In the genomic region with DNA sequence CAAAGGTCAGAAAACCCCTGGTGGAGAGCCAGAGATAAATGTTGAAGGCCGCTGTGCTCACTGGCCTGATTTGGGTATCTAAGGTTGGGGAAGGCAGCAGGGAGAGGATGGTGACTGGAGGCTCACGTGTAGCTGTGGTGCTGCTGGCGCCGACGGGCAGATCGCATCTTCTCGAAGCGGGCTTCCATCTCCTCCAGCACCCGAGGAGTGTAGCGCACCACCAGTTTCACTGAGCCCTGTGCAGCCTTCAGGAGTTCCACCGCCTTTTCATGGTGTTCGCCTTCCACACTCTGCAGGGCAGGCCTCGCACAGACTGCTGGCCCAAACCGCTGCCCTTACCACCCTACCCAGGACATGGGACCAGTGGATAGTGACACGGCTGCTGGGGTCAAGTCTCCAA, we compare ENCODE assay signal across 9 mouse cellular contexts. TPM values are rescaled to one million over a fixed set of nuclear protein-coding genes. Genes with fewer than 3 reads are reported as not detected.
DNase-seq lines count a peak whose midpoint lies in the region; ATAC-seq and TF ChIP-seq lines count a peak whose summit lies in the region.
"Had no signal": no experiment of that assay in that cellular context is flagged by ENCODE, and none has a peak within 500 bp of the region (broad histone marks: within the 10 kb centered on the region; RNA-seq: fewer than 3 reads in every experiment).

No protein-coding gene starts in this region.

- peaks cover 32% of the 10 kb centered on the region for H3K4me1 ChIP-seq in lung, embryonic 15.5 days
- H3K4me1 ChIP-seq in lung, postnatal 0 days (ENCODE audit: insufficient read depth, low read depth, low read length) = peaks cover 19% of the 10 kb centered on the region; the same call in 1 of the 2 replicates
- H3K4me1 ChIP-seq in forebrain, embryonic 11.5 days (replicated peaks; ENCODE audit: control insufficient read depth, insufficient read depth, low read length) = peaks cover 15% of the 10 kb centered on the region
- H3K4me1 ChIP-seq in limb, embryonic 13.5 days = peaks cover 37% of the 10 kb centered on the region
- H3K4me1 ChIP-seq in stomach, embryonic 14.5 days (ENCODE audit: control insufficient read depth, insufficient read depth, low read length) = peaks cover 12% of the 10 kb centered on the region; the same call in 1 of the 2 replicates

- no peak overlapping the region for H3K9ac ChIP-seq in lung, embryonic 15.5 days
- H3K9ac ChIP-seq in lung, postnatal 0 days (replicated peaks; ENCODE audit: low read depth) = no peak overlapping the region
- H3K9ac ChIP-seq in forebrain, embryonic 11.5 days (ENCODE audit: low read length) = no peak overlapping the region
- H3K9ac ChIP-seq in limb, embryonic 13.5 days = no peak overlapping the region; the same call in 1 of the 2 replicates
- H3K9ac ChIP-seq in stomach, embryonic 14.5 days (replicated peaks; ENCODE audit: low read depth, low read length) = no peak overlapping the region

- H3K27me3 ChIP-seq in lung, embryonic 15.5 days = peaks cover 57% of the 10 kb centered on the region
- H3K27me3 ChIP-seq in lung, postnatal 0 days (replicated peaks; ENCODE audit: insufficient read depth, low read length) = peaks cover 17% of the 10 kb centered on the region
- H3K27me3 ChIP-seq in forebrain, embryonic 11.5 days (ENCODE audit: control insufficient read depth, insufficient read depth, low read length) = peaks cover 20% of the 10 kb centered on the region
- peaks cover 55% of the 10 kb centered on the region for H3K27me3 ChIP-seq in limb, embryonic 13.5 days
- H3K27me3 ChIP-seq in stomach, embryonic 14.5 days (ENCODE audit: control insufficient read depth, insufficient read depth, low read length) = peaks cover 22% of the 10 kb centered on the region

- no peak for TF ChIP-seq EP300 in lung, postnatal 0 days (IDR thresholded peaks at IDR 0.05)

- peak overlapping the region; percentile 100 for H3K4me2 ChIP-seq in lung, embryonic 15.5 days
- H3K4me2 ChIP-seq in lung, postnatal 0 days (replicated peaks; ENCODE audit: low read depth, low read length) = no peak overlapping the region
- H3K4me2 ChIP-seq in forebrain, embryonic 11.5 days (ENCODE audit: low read depth, low read length, severe bottlenecking) = peak overlapping the region; percentile 60
- H3K4me2 ChIP-seq in limb, embryonic 13.5 days (replicated peaks) = peak overlapping the region; percentile 97
- H3K4me2 ChIP-seq in stomach, embryonic 14.5 days (replicated peaks; ENCODE audit: low read depth, low read length) = peak overlapping the region; percentile 87

- peaks cover 8% of the 10 kb centered on the region for H3K36me3 ChIP-seq in lung, embryonic 15.5 days
- no peaks in the 10 kb centered on the region for H3K36me3 ChIP-seq in lung, postnatal 0 days (ENCODE audit: insufficient read depth, low read length)
- no peaks in the 10 kb centered on the region for H3K36me3 ChIP-seq in forebrain, embryonic 11.5 days (ENCODE audit: control insufficient read depth, insufficient read depth, low read length)
- H3K36me3 ChIP-seq in limb, embryonic 13.5 days = peaks cover 13% of the 10 kb centered on the region
- peaks cover 3% of the 10 kb centered on the region; the same call in 1 of the 2 replicates for H3K36me3 ChIP-seq in stomach, embryonic 14.5 days (ENCODE audit: control insufficient read depth, insufficient read depth, low read length)

- DNase-seq in lung, postnatal 0 days (ENCODE audit: low spot score) = no peak
- DNase-seq in forebrain, embryonic 11.5 days (ENCODE audit: low spot score) = no peak
- DNase-seq in spleen, adult 12 weeks (ENCODE audit: low spot score) = no peak
- DNase-seq in lung, postnatal 36 days = no peak
- no peak for DNase-seq in embryo, embryonic 11 days
- DNase-seq: heart, adult 18-20 months had no signal

- no peak overlapping the region for H3K4me3 ChIP-seq in lung, embryonic 15.5 days
- H3K4me3 ChIP-seq in lung, postnatal 0 days (ENCODE audit: low read depth, low read length) = no peak overlapping the region
- H3K4me3 ChIP-seq in forebrain, embryonic 11.5 days (ENCODE audit: low read depth, low read length) = peak overlapping the region; percentile 67
- peak overlapping the region; percentile 68; the same call in 1 of the 2 replicates for H3K4me3 ChIP-seq in limb, embryonic 13.5 days
- H3K4me3 ChIP-seq in stomach, embryonic 14.5 days (ENCODE audit: low read depth, low read length) = no peak overlapping the region

- 78% methylated on average over 15 of the region's 15 CpGs for WGBS in lung, embryonic 15.5 days
- WGBS in lung, postnatal 0 days = 79% methylated on average over 14 of the region's 15 CpGs
- WGBS in forebrain, embryonic 11.5 days = 80% methylated on average over 15 of the region's 15 CpGs
- WGBS in limb, embryonic 13.5 days = 86% methylated on average over 15 of the region's 15 CpGs
- WGBS in stomach, embryonic 14.5 days = 78% methylated on average over 15 of the region's 15 CpGs

- H3K9me3 ChIP-seq in lung, embryonic 15.5 days = no peaks in the 10 kb centered on the region
- H3K9me3 ChIP-seq in lung, postnatal 0 days (ENCODE audit: low read length) = no peaks in the 10 kb centered on the region
- H3K9me3 ChIP-seq in forebrain, embryonic 11.5 days (ENCODE audit: control insufficient read depth, low read length) = no peaks in the 10 kb centered on the region
- H3K9me3 ChIP-seq in limb, embryonic 13.5 days = no peaks in the 10 kb centered on the region
- H3K9me3 ChIP-seq in stomach, embryonic 14.5 days (ENCODE audit: control insufficient read depth, low read depth, low read length) = no peaks in the 10 kb centered on the region

- no peak overlapping the region for H3K27ac ChIP-seq in lung, embryonic 15.5 days
- no peak overlapping the region for H3K27ac ChIP-seq in lung, postnatal 0 days (ENCODE audit: low read length)
- H3K27ac ChIP-seq in forebrain, embryonic 11.5 days (ENCODE audit: low read depth, low read length) = no peak overlapping the region
- H3K27ac ChIP-seq in limb, embryonic 13.5 days = no peak overlapping the region
- no peak overlapping the region for H3K27ac ChIP-seq in stomach, embryonic 14.5 days (ENCODE audit: low read length)

- TF ChIP-seq CTCF in lung, postnatal 0 days (IDR thresholded peaks at IDR 0.05) = no peak

- no peak for ATAC-seq in lung, embryonic 15.5 days (ENCODE audit: borderline replicate concordance, extremely low read depth, low FRiP score, low TSS enrichment)
- ATAC-seq in lung, postnatal 0 days = no peak
- no peak for ATAC-seq in forebrain, embryonic 11.5 days (replicated peaks; ENCODE audit: low FRiP score)
- ATAC-seq in limb, embryonic 13.5 days (ENCODE audit: low FRiP score, low read depth) = no peak
- no peak for ATAC-seq in stomach, embryonic 14.5 days (ENCODE audit: insufficient number of reproducible peaks, insufficient read depth, low FRiP score, low read depth)

RNA-seq across cellular contexts. Expression of gene Ppfia3, which starts 1.4 kb away (rescaled TPM):
- polyA plus RNA-seq in lung, embryonic 15.5 days (2015; fragmentation: Nextera tagmentation; extraction: Ambion mirVana) = 3.1 TPM in 2 replicates
- polyA plus RNA-seq in lung, postnatal 0 days (2015; fragmentation: Nextera tagmentation; extraction: Ambion mirVana) = 1.8 and 2.0 TPM in 2 replicates
- polyA plus RNA-seq in forebrain, embryonic 11.5 days (2014; fragmentation: Nextera tagmentation; extraction: Ambion mirVana) = 11.6 and 13.0 TPM in 2 replicates
- polyA plus RNA-seq in limb, embryonic 13.5 days (2015; fragmentation: Nextera tagmentation; extraction: Ambion mirVana) = 5.2 and 6.9 TPM in 2 replicates
- polyA plus RNA-seq in stomach, embryonic 14.5 days (2014; fragmentation: Nextera tagmentation; extraction: Ambion mirVana) = 5.2 and 6.1 TPM in 2 replicates

RNA-seq across cellular contexts. Expression of gene Lin7b, which starts 2.2 kb away (rescaled TPM):
- 0.60 and 0.92 TPM in 2 replicates for polyA plus RNA-seq in lung, embryonic 15.5 days (2015; fragmentation: Nextera tagmentation; extraction: Ambion mirVana)
- 0.49 TPM in 1 of 2 replicates, not detected in the other for polyA plus RNA-seq in lung, postnatal 0 days (2015; fragmentation: Nextera tagmentation; extraction: Ambion mirVana)
- 0.48 and 1.5 TPM in 2 replicates for polyA plus RNA-seq in forebrain, embryonic 11.5 days (2014; fragmentation: Nextera tagmentation; extraction: Ambion mirVana)
- 1.4 and 2.5 TPM in 2 replicates for polyA plus RNA-seq in limb, embryonic 13.5 days (2015; fragmentation: Nextera tagmentation; extraction: Ambion mirVana)
- polyA plus RNA-seq in stomach, embryonic 14.5 days (2014; fragmentation: Nextera tagmentation; extraction: Ambion mirVana) = 4.2 and 5.1 TPM in 2 replicates

RNA-seq across cellular contexts. Expression of gene Snrnp70, which starts 27.4 kb away (rescaled TPM):
- 224 and 229 TPM in 2 replicates for polyA plus RNA-seq in lung, embryonic 15.5 days (2015; fragmentation: Nextera tagmentation; extraction: Ambion mirVana)
- polyA plus RNA-seq in lung, postnatal 0 days (2015; fragmentation: Nextera tagmentation; extraction: Ambion mirVana) = 85.3 and 104 TPM in 2 replicates
- 79.8 and 87.9 TPM in 2 replicates for polyA plus RNA-seq in forebrain, embryonic 11.5 days (2014; fragmentation: Nextera tagmentation; extraction: Ambion mirVana)
- polyA plus RNA-seq in limb, embryonic 13.5 days (2015; fragmentation: Nextera tagmentation; extraction: Ambion mirVana) = 262 and 283 TPM in 2 replicates
- polyA plus RNA-seq in stomach, embryonic 14.5 days (2014; fragmentation: Nextera tagmentation; extraction: Ambion mirVana) = 118 and 124 TPM in 2 replicates

RNA-seq across cellular contexts. Expression of gene Hrc, which starts 33.1 kb away (rescaled TPM):
- 1.7 and 2.3 TPM in 2 replicates for polyA plus RNA-seq in lung, embryonic 15.5 days (2015; fragmentation: Nextera tagmentation; extraction: Ambion mirVana)
- 0.50 and 0.54 TPM in 2 replicates for polyA plus RNA-seq in lung, postnatal 0 days (2015; fragmentation: Nextera tagmentation; extraction: Ambion mirVana)
- polyA plus RNA-seq in forebrain, embryonic 11.5 days (2014; fragmentation: Nextera tagmentation; extraction: Ambion mirVana) = not detected in 2 replicates
- polyA plus RNA-seq in limb, embryonic 13.5 days (2015; fragmentation: Nextera tagmentation; extraction: Ambion mirVana) = 3.9 and 4.3 TPM in 2 replicates
- 0.78 and 1.8 TPM in 2 replicates for polyA plus RNA-seq in stomach, embryonic 14.5 days (2014; fragmentation: Nextera tagmentation; extraction: Ambion mirVana)

RNA-seq across cellular contexts. Expression of gene Trpm4, which starts 34.6 kb away (rescaled TPM):
- 19.1 and 20.0 TPM in 2 replicates for polyA plus RNA-seq in lung, embryonic 15.5 days (2015; fragmentation: Nextera tagmentation; extraction: Ambion mirVana)
- 19.2 and 21.9 TPM in 2 replicates for polyA plus RNA-seq in lung, postnatal 0 days (2015; fragmentation: Nextera tagmentation; extraction: Ambion mirVana)
- polyA plus RNA-seq in forebrain, embryonic 11.5 days (2014; fragmentation: Nextera tagmentation; extraction: Ambion mirVana) = 5.6 and 6.8 TPM in 2 replicates
- 15.8 and 19.6 TPM in 2 replicates for polyA plus RNA-seq in limb, embryonic 13.5 days (2015; fragmentation: Nextera tagmentation; extraction: Ambion mirVana)
- 18.3 and 23.5 TPM in 2 replicates for polyA plus RNA-seq in stomach, embryonic 14.5 days (2014; fragmentation: Nextera tagmentation; extraction: Ambion mirVana)

Comparison
In these comparisons a context has a peak if more than half of its experiments do, and no peak if none do; other contexts are left out.
1. H3K4me3 ChIP-seq: peak in forebrain, embryonic 11.5 days (single experiment) and limb, embryonic 13.5 days (single experiment); none in lung, embryonic 15.5 days (single experiment), lung, postnatal 0 days (single experiment) and stomach, embryonic 14.5 days (single experiment).